Mouse (Mus musculus) gastrocnemius, postnatal 10 days (tissue): ENCODE measurements around the gene Olfr366. TPM values are rescaled to one million over a fixed set of nuclear protein-coding genes. Genes with fewer than 3 reads are reported as not detected.
"Not testable (repeated sequence)": the region's sequence is repeated elsewhere in the genome, so short reads cannot be mapped to it uniquely, and the experiment has no call there.

ENCODE experiments used
- DNase-seq: peaks from one replicate; pipeline ENCODE4 v3.0.0; 2021; ENCODE audit warnings: mixed read lengths
- long read RNA-seq, 2 experiments: library from polyadenylated mRNA; stranded (forward); transcript quantifications; one replicate each; pipeline ENCODE4 v2.0.0; 2021
- total RNA-seq, 2 experiments: library from RNA; stranded (reverse); gene quantifications; 2 replicates each; pipeline ENCODE4 v1.2.3; 2021

The Olfr366 gene
- not detected for total RNA-seq
- long read RNA-seq, experiment 1: 0 reads
- long read RNA-seq, experiment 2: 0 reads

GRCm38 (mm10) chr2:37211274-37211673, at the start of gene Olfr366:
Gene Olfr366, plus strand, starts transcription at chr2:37211574.
- no peak for DNase-seq

DNA sequence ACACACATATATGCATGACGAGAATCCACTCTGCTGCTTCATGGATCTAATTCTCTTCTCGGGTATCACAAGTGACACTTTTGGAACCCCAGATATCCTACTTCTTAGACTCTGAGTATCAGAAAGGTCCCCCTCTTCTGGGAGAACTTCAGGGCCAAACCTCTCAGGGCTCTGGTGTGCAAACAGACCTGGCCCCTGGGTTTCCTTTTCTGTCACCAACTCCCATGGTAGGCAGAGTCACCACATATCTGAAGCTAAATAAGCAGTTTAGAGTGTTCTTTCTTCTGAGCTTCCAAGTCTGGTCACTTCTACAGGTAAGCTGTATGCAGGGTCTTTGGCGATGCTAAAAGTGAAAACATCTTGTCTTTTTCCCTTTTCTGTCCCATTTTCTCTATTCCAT, 23.5 kb upstream of the Olfr366 start, which contains the start of gene Olfr365:
Olfr365 (plus strand) TSS at position 301 of the 400 bp plus-strand sequence.
- DNase-seq: no peak

GRCm38 (mm10) chr2:37261781-37262180, 50.4 kb downstream of the Olfr366 start:
- DNase-seq: not testable (repeated sequence)

Other genes starting within 250 kb of the Olfr366 start
- not detected for gene Olfr357, start 217.7 kb upstream of the Olfr366 start, total RNA-seq
- not detected for gene Olfr358, start 202.2 kb upstream of the Olfr366 start, total RNA-seq
- gene Olfr360, start 145.8 kb upstream of the Olfr366 start, total RNA-seq: not detected
- not detected for gene Olfr361, start 122.3 kb upstream of the Olfr366 start, total RNA-seq
- gene Olfr362, start 93.7 kb upstream of the Olfr366 start, total RNA-seq: not detected
- gene Olfr364-ps1, start 72.3 kb upstream of the Olfr366 start, total RNA-seq: not detected
- gene Olfr365, start 23.4 kb upstream of the Olfr366 start, total RNA-seq: not detected
- not detected for gene Olfr368, start 114.9 kb downstream of the Olfr366 start, total RNA-seq
- 10 to 100 TPM; 21.6 to 26.2 TPM for gene Pdcl, start 147.8 kb downstream of the Olfr366 start, total RNA-seq
- gene Rc3h2, start 211.3 kb downstream of the Olfr366 start, total RNA-seq: 10 to 100 TPM; 33.2 to 42.5 TPM
- 1 to 10 TPM; 2.5 to 4.4 TPM for gene Zbtb26, start 231.6 kb downstream of the Olfr366 start, total RNA-seq
- 1 to 10 TPM; 4.4 to 4.7 TPM for gene Zbtb6, start 231.6 kb downstream of the Olfr366 start, total RNA-seq
- 10 to 100 TPM; 32.5 to 40.7 TPM for gene Rabgap1, start 231.7 kb downstream of the Olfr366 start, total RNA-seq